Mouse (Mus musculus): Measurements from ENCODE around the gene Prrxl1. TPM values are rescaled to one million over a fixed set of nuclear protein-coding genes. Genes with fewer than 3 reads are reported as not detected.

Prrxl1 gene
- polyA plus RNA-seq, 1 experiment from 2014 or later = not detected

Other genes starting within 250 kb of the Prrxl1 start
- not detected in 3 replicates for gene 1700024G13Rik, start 211.0 kb upstream of the Prrxl1 start, polyA plus RNA-seq (2018)
- not detected in 3 replicates for gene Slc18a3, start 134.6 kb upstream of the Prrxl1 start, polyA plus RNA-seq (2018)
- not detected in 3 replicates for gene Chat, start 133.4 kb upstream of the Prrxl1 start, polyA plus RNA-seq (2018)
- gene Ercc6, start 85.9 kb upstream of the Prrxl1 start, polyA plus RNA-seq (2018) = 2.9 to 4.7 TPM (median 3.1 TPM) in 3 replicates
- not detected in 3 replicates for gene 3425401B19Rik, start 85.9 kb downstream of the Prrxl1 start, polyA plus RNA-seq (2018)
- gene Tmem273, start 186.6 kb downstream of the Prrxl1 start, polyA plus RNA-seq (2018) = 50.0 to 64.0 TPM (median 56.3 TPM) in 3 replicates
- gene Fam170b, start 234.6 kb downstream of the Prrxl1 start, polyA plus RNA-seq (2018) = 0.15 to 0.16 TPM in 2 of 3 replicates, not detected in the other